Mouse (Mus musculus) liver, adult 2 months (tissue): ENCODE data around the gene Cfap74. TPM values are rescaled to one million over a fixed set of nuclear protein-coding genes. Genes with fewer than 3 reads are reported as not detected.

ENCODE experiments used
- DNase-seq: peaks from one replicate; pipeline ENCODE4 v3.0.0-alpha.2; 2011; ENCODE audit warnings: low read depth, low spot score; ENCODE audit errors: extremely low read depth
- H3K27ac ChIP-seq: fragments of 200-500 bp; replicated peaks from 2 replicates; pipeline ENCODE4 v1.5.1; 2012; ENCODE audit warnings: low read depth, mild to moderate bottlenecking, control low read depth, inconsistent platforms, low read length; ENCODE audit not compliant: insufficient read depth
- H3K27me3 ChIP-seq: fragments of 200-500 bp; 2 replicates; pipeline ENCODE4 v1.6.1; 2012; ENCODE audit warnings: mild to moderate bottlenecking, moderate library complexity, low read length, inconsistent platforms; ENCODE audit not compliant: control insufficient read depth, insufficient read depth
- H3K36me3 ChIP-seq: fragments of 200-500 bp; 2 replicates; pipeline ENCODE4 v1.6.1; 2012; ENCODE audit warnings: low read length, inconsistent platforms; ENCODE audit not compliant: control insufficient read depth, insufficient read depth
- H3K4me1 ChIP-seq: fragments of 200-500 bp; 2 replicates; pipeline ENCODE4 v1.6.1; 2011; ENCODE audit warnings: low read length; ENCODE audit not compliant: control insufficient read depth, insufficient read depth
- H3K4me3 ChIP-seq: fragments of 200-500 bp; 2 replicates; pipeline ENCODE4 v1.5.1; 2011; ENCODE audit warnings: low read depth, mild to moderate bottlenecking, control low read depth, low read length, moderate library complexity; ENCODE audit not compliant: insufficient read depth
- H3K79me2 ChIP-seq: fragments of 200-500 bp; 2 replicates; pipeline ENCODE4 v1.6.1; 2012; ENCODE audit warnings: inconsistent platforms, mild to moderate bottlenecking, low read length, moderate library complexity; ENCODE audit not compliant: control insufficient read depth, insufficient read depth
- H3K9ac ChIP-seq: fragments of 200-500 bp; 2 replicates; pipeline ENCODE4 v1.6.1; 2012; ENCODE audit warnings: low read depth, mild to moderate bottlenecking, control low read depth, inconsistent platforms, low read length
- CTCF ChIP-seq: fragments of 200-500 bp; IDR thresholded peaks from 2 replicates; pipeline ENCODE4 v1.5.1; 2011; ENCODE audit warnings: low read depth, low read length, control low read depth
- POLR2A ChIP-seq: fragments of 200-500 bp; IDR thresholded peaks from 2 replicates; pipeline ENCODE4 v1.6.1; 2011; ENCODE audit warnings: low read length, control low read depth; ENCODE audit not compliant: insufficient read depth; ENCODE audit errors: extremely low read depth
- WGBS: fragments of 180-500 bp; shearing (Covaris S2); methylation state at CpG from one replicate; pipeline ENCODE4 v1.1.7; 2018; 5-methylcytosine and 5-hydroxymethylcytosine counted together
- polyA plus RNA-seq: library from polyadenylated mRNA; depleted of rRNA; stranded (reverse); fragments of >200 nt; gene quantifications from 2 replicates; pipeline ENCODE4 v1.2.3, GENCODE M21; 2012
- total RNA-seq: library from RNA; depleted of rRNA; stranded (reverse); fragments of >200 nt; gene quantifications from 2 replicates; pipeline ENCODE4 v1.2.3, GENCODE M21; 2014

Gene Cfap74
- total and polyA plus RNA-seq, 2 experiments: 0.06 to 0.09 TPM

DNA sequence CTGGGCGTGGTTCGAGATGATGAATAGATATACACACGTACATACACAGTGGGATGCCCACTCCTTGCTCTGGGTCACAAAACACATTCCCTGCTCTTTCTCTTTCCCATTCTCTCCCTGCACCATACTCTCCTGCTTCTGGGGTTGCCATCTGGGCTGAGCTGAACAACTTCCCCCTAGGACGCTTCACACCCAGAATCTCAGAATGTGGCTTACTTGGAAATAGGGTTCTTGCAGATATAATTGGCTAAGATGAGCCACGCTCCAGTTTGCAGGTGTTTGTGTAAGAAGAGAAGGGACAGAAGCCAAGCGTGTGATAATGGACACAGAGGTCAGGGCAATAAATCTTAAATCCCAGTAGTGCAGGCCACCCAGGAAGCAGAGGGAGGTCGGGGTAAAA is 27.0 kb upstream of the Cfap74 start:
- no peak for DNase-seq
- Histone ChIP-seq H3K36me3 (no peaks in the 10 kb centered on the region), H3K9ac (no peak overlapping the region), H3K79me2 (no peaks in the 10 kb centered on the region), H3K27me3 (no peaks in the 10 kb centered on the region), H3K4me3 (no peak overlapping the region), H3K4me1 (no peaks in the 10 kb centered on the region), H3K27ac (no peak overlapping the region)
- TF ChIP-seq POLR2A (no peak), CTCF (no peak)
- WGBS: 71% methylated on average over 7 of the region's 7 CpGs

- no peaks in the 10 kb centered on the region for H3K4me1 ChIP-seq
- no peak overlapping the region for H3K4me3 ChIP-seq
- no peak overlapping the region for H3K27ac ChIP-seq
- H3K79me2 ChIP-seq: no peaks in the 10 kb centered on the region
- no peaks in the 10 kb centered on the region for H3K27me3 ChIP-seq
- WGBS: 64% methylated on average over 9 of the region's 9 CpGs
- TF ChIP-seq POLR2A (no peak), CTCF (no peak)
- no peak for DNase-seq
- no peaks in the 10 kb centered on the region for H3K36me3 ChIP-seq
- no peak overlapping the region for H3K9ac ChIP-seq
Measured at GRCm38 (mm10) chr4:155382752-155383151, 26.2 kb upstream of the Cfap74 start.

- Histone ChIP-seq H3K36me3 (no peaks in the 10 kb centered on the region), H3K4me3 (no peak overlapping the region), H3K27ac (no peak overlapping the region), H3K27me3 (no peaks in the 10 kb centered on the region), H3K79me2 (no peaks in the 10 kb centered on the region), H3K4me1 (no peaks in the 10 kb centered on the region), H3K9ac (no peak overlapping the region)
- no peak for DNase-seq
- TF ChIP-seq POLR2A (no peak), CTCF (no peak)
- WGBS: 71% methylated on average over 4 of the region's 4 CpGs
Measured at GRCm38 (mm10) chr4:155383326-155383725, 25.7 kb upstream of the Cfap74 start.

DNA sequence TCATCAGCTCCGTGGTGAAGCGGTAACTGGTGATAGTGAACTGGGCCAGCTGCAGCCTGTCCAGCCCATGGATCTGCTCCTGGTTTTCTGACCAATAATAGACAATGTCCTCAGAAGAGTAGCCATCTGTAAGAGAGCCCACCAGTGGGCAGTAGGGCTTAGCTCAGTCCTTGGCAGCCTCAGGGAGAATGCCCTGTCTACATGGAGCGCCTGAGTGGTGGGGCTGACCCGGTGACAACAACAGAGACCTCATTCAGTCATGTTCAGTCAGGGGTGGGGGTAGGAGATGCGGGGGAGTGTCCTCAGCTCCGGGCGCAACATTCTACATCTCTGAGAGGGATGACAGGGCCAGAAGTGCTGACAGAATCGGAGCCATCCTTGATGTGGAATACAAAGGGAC is 21.8 kb upstream of the Cfap74 start:
- Histone ChIP-seq H3K36me3 (no peaks in the 10 kb centered on the region), H3K4me3 (no peak overlapping the region), H3K27me3 (no peaks in the 10 kb centered on the region; the same call in 1 of the 2 replicates), H3K79me2 (no peaks in the 10 kb centered on the region), H3K9ac (no peak overlapping the region), H3K4me1 (no peaks in the 10 kb centered on the region), H3K27ac (no peak overlapping the region)
- WGBS: 89% methylated on average over 8 of the region's 8 CpGs
- DNase-seq: no peak
- no peak for TF ChIP-seq CTCF
- TF ChIP-seq POLR2A: no peak

- WGBS: 77% methylated on average over 5 of the region's 5 CpGs
- no peak for DNase-seq
- Histone ChIP-seq H3K4me1 (no peaks in the 10 kb centered on the region), H3K4me3 (no peak overlapping the region), H3K9ac (no peak overlapping the region), H3K36me3 (no peaks in the 10 kb centered on the region), H3K27ac (no peak overlapping the region), H3K79me2 (no peaks in the 10 kb centered on the region), H3K27me3 (no peaks in the 10 kb centered on the region; the same call in 1 of the 2 replicates)
- TF ChIP-seq POLR2A: no peak
- TF ChIP-seq CTCF: no peak
Measured at GRCm38 (mm10) chr4:155395471-155395870, 13.5 kb upstream of the Cfap74 start.

- Histone ChIP-seq H3K9ac (no peak overlapping the region), H3K4me1 (no peaks in the 10 kb centered on the region), H3K79me2 (no peaks in the 10 kb centered on the region), H3K36me3 (no peaks in the 10 kb centered on the region), H3K27ac (no peak overlapping the region), H3K4me3 (no peak overlapping the region), H3K27me3 (no peaks in the 10 kb centered on the region)
- no peak for TF ChIP-seq POLR2A
- no peak for TF ChIP-seq CTCF
- WGBS: 57% methylated on average over 4 of the region's 4 CpGs
- DNase-seq: peak; percentile 66
Measured at GRCm38 (mm10) chr4:155396751-155397150, 12.2 kb upstream of the Cfap74 start.
